Mouse (Mus musculus): ENCODE results near the gene Ovol1.

The Ovol1 gene

GRCm38 (mm10) chr19:5568470-5569140, 8.2 kb upstream of the Ovol1 start:
- peak; percentile 83 to 88 for DNase-seq

- peak; percentile 87 to 93 for DNase-seq
Observed at GRCm38 (mm10) chr19:5567534-5568469, 7.4 kb upstream of the Ovol1 start, which contains the start of gene Ap5b1. TSS of gene Ap5b1 (plus strand) at chr19:5568025.

GRCm38 (mm10) chr19:5567180-5567533, 6.7 kb upstream of the Ovol1 start:
- no peak for DNase-seq

GRCm38 (mm10) chr19:5566316-5566715, 5.9 kb upstream of the Ovol1 start:
- DNase-seq: peak; percentile 75 to 86

- peak; percentile 40 to 79 for DNase-seq
Observed at GRCm38 (mm10) chr19:5562776-5563175, 2.3 kb upstream of the Ovol1 start.

- no peak for DNase-seq
Observed at GRCm38 (mm10) chr19:5561886-5562285, 1.4 kb upstream of the Ovol1 start.

GRCm38 (mm10) chr19:5561252-5561790, 875 bp upstream of the Ovol1 start:
- DNase-seq: peak; percentile 74 to 90

GRCm38 (mm10) chr19:5559631-5560456, 602 bp downstream of the Ovol1 start:
- DNase-seq: peak; percentile 40 to 74

GRCm38 (mm10) chr19:5559229-5559628, 1.2 kb downstream of the Ovol1 start:
- peak; percentile 82 to 89 for DNase-seq

GRCm38 (mm10) chr19:5558770-5559169, 1.7 kb downstream of the Ovol1 start:
- DNase-seq: peak in 1 of 2 experiments; percentile 56

GRCm38 (mm10) chr19:5558169-5558568, 2.3 kb downstream of the Ovol1 start:
- DNase-seq: peak; percentile 62 to 90

GRCm38 (mm10) chr19:5554212-5554611, 6.2 kb downstream of the Ovol1 start:
- peak; percentile 77 to 92 for DNase-seq

- peak in 1 of 2 experiments; percentile 73 for DNase-seq
Observed at GRCm38 (mm10) chr19:5553802-5554201, 6.6 kb downstream of the Ovol1 start.

- no peak for DNase-seq
Observed at GRCm38 (mm10) chr19:5547471-5548056, 12.9 kb downstream of the Ovol1 start.

- no peak for DNase-seq
Observed at GRCm38 (mm10) chr19:5544031-5544430, 16.4 kb downstream of the Ovol1 start.

GRCm38 (mm10) chr19:5543362-5543761, 17.1 kb downstream of the Ovol1 start:
- no peak for DNase-seq

GRCm38 (mm10) chr19:5538786-5539185, 21.7 kb downstream of the Ovol1 start:
- no peak for DNase-seq

- DNase-seq: no peak
Observed at GRCm38 (mm10) chr19:5532520-5532919, 27.9 kb downstream of the Ovol1 start.

GRCm38 (mm10) chr19:5530138-5530524, 30.3 kb downstream of the Ovol1 start:
- DNase-seq: no peak

- DNase-seq: peak; percentile 97 to 99
Observed at GRCm38 (mm10) chr19:5529325-5530137, 30.9 kb downstream of the Ovol1 start.

GRCm38 (mm10) chr19:5525204-5525603, 35.2 kb downstream of the Ovol1 start:
- no peak for DNase-seq
